Mouse (Mus musculus) heart, embryonic 13.5 days (tissue): ENCODE results near the gene Rxfp4. TPM values are rescaled to one million over a fixed set of nuclear protein-coding genes. Genes with fewer than 3 reads are reported as not detected.

Experiments
- ATAC-seq: fragments of 200-750 bp; cut with Nextera tagmentation; 2 replicates; pipeline ENCODE4 v1.8.0; 2017; ENCODE audit warnings: moderate TSS enrichment; ENCODE audit not compliant: insufficient number of reproducible peaks, low FRiP score, low TSS enrichment; ENCODE audit errors: extremely low read depth
- H3K27ac ChIP-seq: fragments of 300-500 bp; sonication (generic); replicated peaks from 2 replicates; pipeline ENCODE4 v1.5.1; 2015; ENCODE audit warnings: moderate library complexity, mild to moderate bottlenecking, inconsistent platforms
- H3K27me3 ChIP-seq: fragments of 300-500 bp; sonication (generic); replicated peaks from 2 replicates; pipeline ENCODE4 v1.6.1; 2015; ENCODE audit warnings: mild to moderate bottlenecking, inconsistent platforms
- H3K36me3 ChIP-seq: fragments of 300-500 bp; sonication (generic); 2 replicates; pipeline ENCODE4 v1.6.1; 2015; ENCODE audit warnings: mild to moderate bottlenecking, inconsistent platforms
- H3K4me1 ChIP-seq: fragments of 300-500 bp; sonication (generic); 2 replicates; pipeline ENCODE4 v1.6.1; 2015; ENCODE audit warnings: inconsistent platforms
- H3K4me2 ChIP-seq: fragments of 300-500 bp; sonication (generic); 2 replicates; pipeline ENCODE4 v1.6.1; 2015; ENCODE audit warnings: inconsistent platforms, mild to moderate bottlenecking, moderate library complexity
- H3K4me3 ChIP-seq: fragments of 300-500 bp; sonication (generic); 2 replicates; pipeline ENCODE4 v1.5.1; 2015; ENCODE audit warnings: moderate library complexity, mild to moderate bottlenecking, inconsistent platforms
- H3K9ac ChIP-seq: fragments of 300-500 bp; sonication (generic); 2 replicates; pipeline ENCODE4 v1.6.1; 2015; ENCODE audit warnings: inconsistent platforms, mild to moderate bottlenecking, moderate library complexity
- H3K9me3 ChIP-seq: fragments of 300-500 bp; sonication (generic); 2 replicates; pipeline ENCODE4 v1.6.1; 2016; ENCODE audit warnings: inconsistent platforms
- WGBS: fragments of 180-500 bp; shearing (Covaris S2); methylation state at CpG from one replicate; pipeline ENCODE4 v1.1.7; 2015; ENCODE audit warnings: mixed read lengths; 5-methylcytosine and 5-hydroxymethylcytosine counted together
- polyA plus RNA-seq: library from polyadenylated mRNA; unstranded; fragments of >200 nt; fragmentation: Nextera tagmentation; extraction: Ambion mirVana; gene quantifications from 2 replicates; pipeline ENCODE4 v1.2.1, GENCODE M21; 2015

Gene Rxfp4
- polyA plus RNA-seq, 1 experiment from 2014 or later, result not detected

- 92% methylated on average over 5 of the region's 5 CpGs for WGBS
Measured at GRCm38 (mm10) chr3:88637134-88637533, 15.8 kb downstream of the Rxfp4 start.

GRCm38 (mm10) chr3:88636555-88636986 lies 16.4 kb downstream of the Rxfp4 start:
- ATAC-seq, result peak; percentile 39; the same call in 1 of the 2 replicates
- no peaks in the 10 kb centered on the region for H3K9me3 ChIP-seq
- H3K4me2 ChIP-seq, result peak overlapping the region; percentile 18
- H3K9ac ChIP-seq, result peak overlapping the region; percentile 60
- 46% methylated on average over 8 of the region's 8 CpGs for WGBS
- peaks cover 39% of the 10 kb centered on the region for H3K4me1 ChIP-seq
- H3K27me3 ChIP-seq, result no peaks in the 10 kb centered on the region
- peak overlapping the region; percentile 90 for H3K27ac ChIP-seq
- no peak overlapping the region for H3K4me3 ChIP-seq
- peaks cover 100% of the 10 kb centered on the region for H3K36me3 ChIP-seq

More at GRCm38 (mm10) chr3:88637134-88637533, 15.8 kb downstream of the Rxfp4 start:
- peak overlapping the region; percentile 90 for H3K27ac ChIP-seq
- peaks cover 100% of the 10 kb centered on the region for H3K36me3 ChIP-seq
- H3K4me2 ChIP-seq, result no peak overlapping the region
- no peak for ATAC-seq
- no peaks in the 10 kb centered on the region for H3K9me3 ChIP-seq
- H3K4me1 ChIP-seq, result peaks cover 34% of the 10 kb centered on the region
- no peak overlapping the region for H3K4me3 ChIP-seq
- H3K27me3 ChIP-seq, result no peaks in the 10 kb centered on the region
- no peak overlapping the region for H3K9ac ChIP-seq

- Histone ChIP-seq H3K4me2 (0 out of 2 replicates have a peak overlapping the region, but pooled peaks have one; percentile 18), H3K9ac (0 out of 2 replicates have a peak overlapping the region, but pooled peaks have one; percentile 33), H3K27ac (peak overlapping the region; percentile 90), H3K27me3 (no peaks in the 10 kb centered on the region), H3K36me3 (peaks cover 100% of the 10 kb centered on the region), H3K4me1 (peaks cover 48% of the 10 kb centered on the region), H3K9me3 (no peaks in the 10 kb centered on the region), H3K4me3 (no peak overlapping the region)
- WGBS, result 77% methylated on average over 19 of the region's 19 CpGs
- no peak for ATAC-seq
Measured at GRCm38 (mm10) chr3:88635506-88636275, 17.3 kb downstream of the Rxfp4 start.

GRCm38 (mm10) chr3:88633056-88633455 lies 19.9 kb downstream of the Rxfp4 start:
- Histone ChIP-seq H3K9me3 (no peaks in the 10 kb centered on the region), H3K4me3 (no peak overlapping the region), H3K27ac (no peak overlapping the region), H3K9ac (peak overlapping the region; percentile 1; the same call in 1 of the 2 replicates), H3K4me2 (no peak overlapping the region), H3K36me3 (peaks cover 94% of the 10 kb centered on the region), H3K4me1 (peaks cover 74% of the 10 kb centered on the region), H3K27me3 (no peaks in the 10 kb centered on the region)
- WGBS, result 80% methylated on average over 10 of the region's 10 CpGs
- ATAC-seq, result no peak

GRCm38 (mm10) chr3:88631921-88632587 lies 20.9 kb downstream of the Rxfp4 start:
- Histone ChIP-seq H3K9me3 (no peaks in the 10 kb centered on the region), H3K27ac (peak overlapping the region; percentile 77), H3K4me3 (no peak overlapping the region), H3K4me1 (peaks cover 83% of the 10 kb centered on the region), H3K4me2 (no peak overlapping the region), H3K27me3 (no peaks in the 10 kb centered on the region), H3K36me3 (peaks cover 88% of the 10 kb centered on the region), H3K9ac (peak overlapping the region; percentile 13; the same call in 1 of the 2 replicates)
- 70% methylated on average over 12 of the region's 12 CpGs for WGBS
- ATAC-seq, result no peak

GRCm38 (mm10) chr3:88630849-88631341 lies 22.0 kb downstream of the Rxfp4 start:
- Histone ChIP-seq H3K9ac (peak overlapping the region; percentile 66), H3K4me3 (no peak overlapping the region), H3K9me3 (no peaks in the 10 kb centered on the region), H3K4me1 (peaks cover 84% of the 10 kb centered on the region), H3K27me3 (no peaks in the 10 kb centered on the region), H3K27ac (peak overlapping the region; percentile 77), H3K36me3 (peaks cover 82% of the 10 kb centered on the region), H3K4me2 (peak overlapping the region; percentile 2; the same call in 1 of the 2 replicates)
- WGBS, result 41% methylated on average over 6 of the region's 6 CpGs
- no peak for ATAC-seq

- WGBS, result 31% methylated on average over 9 of the region's 9 CpGs
- peaks cover 79% of the 10 kb centered on the region for H3K36me3 ChIP-seq
- ATAC-seq, result peak; percentile 51; the same call in 1 of the 2 replicates
Measured at GRCm38 (mm10) chr3:88630018-88630417, 22.9 kb downstream of the Rxfp4 start.

GRCm38 (mm10) chr3:88629244-88629643 lies 23.7 kb downstream of the Rxfp4 start:
- H3K9ac ChIP-seq, result peak overlapping the region; percentile 66
- H3K36me3 ChIP-seq, result peaks cover 76% of the 10 kb centered on the region
- H3K9me3 ChIP-seq, result no peaks in the 10 kb centered on the region
- 0 out of 2 replicates have a peak overlapping the region, but pooled peaks have one; percentile 2 for H3K4me2 ChIP-seq
- no peak overlapping the region for H3K4me3 ChIP-seq
- H3K27ac ChIP-seq, result peak overlapping the region; percentile 77
- WGBS, result 57% methylated on average over 13 of the region's 13 CpGs
- H3K27me3 ChIP-seq, result no peaks in the 10 kb centered on the region
- no peak for ATAC-seq
- H3K4me1 ChIP-seq, result peaks cover 91% of the 10 kb centered on the region

More at GRCm38 (mm10) chr3:88630018-88630417, 22.9 kb downstream of the Rxfp4 start:
- peak overlapping the region; percentile 66; the same call in 1 of the 2 replicates for H3K9ac ChIP-seq
- H3K27me3 ChIP-seq, result no peaks in the 10 kb centered on the region
- H3K4me3 ChIP-seq, result no peak overlapping the region
- H3K27ac ChIP-seq, result peak overlapping the region; percentile 77
- peaks cover 84% of the 10 kb centered on the region for H3K4me1 ChIP-seq
- no peaks in the 10 kb centered on the region for H3K9me3 ChIP-seq
- H3K4me2 ChIP-seq, result peak overlapping the region; percentile 2; the same call in 1 of the 2 replicates

GRCm38 (mm10) chr3:88628766-88629165 lies 24.2 kb downstream of the Rxfp4 start:
- 0 out of 2 replicates have a peak overlapping the region, but pooled peaks have one; percentile 16 for H3K27ac ChIP-seq
- no peak overlapping the region for H3K4me3 ChIP-seq
- WGBS, result 53% methylated on average over 4 of the region's 4 CpGs
- no peak overlapping the region for H3K4me2 ChIP-seq
- peaks cover 71% of the 10 kb centered on the region for H3K36me3 ChIP-seq
- H3K27me3 ChIP-seq, result no peaks in the 10 kb centered on the region
- no peak for ATAC-seq
- peaks cover 96% of the 10 kb centered on the region for H3K4me1 ChIP-seq
- H3K9ac ChIP-seq, result peak overlapping the region; percentile 66
- no peaks in the 10 kb centered on the region for H3K9me3 ChIP-seq

GRCm38 (mm10) chr3:88627535-88627934 lies 25.4 kb downstream of the Rxfp4 start:
- 0 out of 2 replicates have a peak overlapping the region, but pooled peaks have one; percentile 2 for H3K27ac ChIP-seq
- 81% methylated on average over 2 of the region's 2 CpGs for WGBS
- H3K27me3 ChIP-seq, result no peaks in the 10 kb centered on the region
- H3K9me3 ChIP-seq, result no peaks in the 10 kb centered on the region
- H3K4me3 ChIP-seq, result no peak overlapping the region
- H3K9ac ChIP-seq, result peak overlapping the region; percentile 50
- H3K36me3 ChIP-seq, result peaks cover 58% of the 10 kb centered on the region
- no peak for ATAC-seq
- H3K4me1 ChIP-seq, result peaks cover 99% of the 10 kb centered on the region
- H3K4me2 ChIP-seq, result no peak overlapping the region

GRCm38 (mm10) chr3:88627114-88627513 lies 25.8 kb downstream of the Rxfp4 start:
- Histone ChIP-seq H3K4me3 (no peak overlapping the region), H3K4me2 (0 out of 2 replicates have a peak overlapping the region, but pooled peaks have one; percentile 20), H3K9me3 (no peaks in the 10 kb centered on the region), H3K27me3 (no peaks in the 10 kb centered on the region), H3K27ac (0 out of 2 replicates have a peak overlapping the region, but pooled peaks have one; percentile 2), H3K4me1 (peaks cover 95% of the 10 kb centered on the region), H3K36me3 (peaks cover 54% of the 10 kb centered on the region), H3K9ac (0 out of 2 replicates have a peak overlapping the region, but pooled peaks have one; percentile 51)
- 20% methylated on average over 4 of the region's 4 CpGs for WGBS
- no peak for ATAC-seq
